Mouse (Mus musculus): ENCODE results near the gene Sema3g.

Sema3g gene

GRCm38 (mm10) chr14:31272164-31272563 lies 54.5 kb downstream of the Sema3g start:
- DNase-seq (ENCODE audit: low spot score in 2 of 2), result peak in 1 of 2 experiments; percentile 71
